Mouse (Mus musculus) G1E (cell line): ENCODE results near the gene Snrk.

Source experiments
- CTCF ChIP-seq: IDR thresholded peaks from 2 replicates; pipeline ENCODE4 v1.5.1; 2012; ENCODE audit warnings: low read depth, low read length, inconsistent platforms, mixed read lengths
- GATA1 ChIP-seq: IDR thresholded peaks from 2 replicates; pipeline ENCODE4 v1.6.1; 2012; ENCODE audit warnings: borderline replicate concordance, low read length, inconsistent platforms, mixed read lengths
- GATA2 ChIP-seq: IDR thresholded peaks from 2 replicates; pipeline ENCODE4 v1.6.1; 2012; ENCODE audit warnings: low read depth, low read length, inconsistent platforms, borderline replicate concordance

- TF ChIP-seq CTCF (no peak), GATA1 (no peak), GATA2 (no peak)
These were observed 29.2 kb downstream of the Snrk start for GRCm38 (mm10) chr9:122146124-122146870.
